9 mouse cellular contexts compared by ENCODE assay signal in the genomic region with DNA sequence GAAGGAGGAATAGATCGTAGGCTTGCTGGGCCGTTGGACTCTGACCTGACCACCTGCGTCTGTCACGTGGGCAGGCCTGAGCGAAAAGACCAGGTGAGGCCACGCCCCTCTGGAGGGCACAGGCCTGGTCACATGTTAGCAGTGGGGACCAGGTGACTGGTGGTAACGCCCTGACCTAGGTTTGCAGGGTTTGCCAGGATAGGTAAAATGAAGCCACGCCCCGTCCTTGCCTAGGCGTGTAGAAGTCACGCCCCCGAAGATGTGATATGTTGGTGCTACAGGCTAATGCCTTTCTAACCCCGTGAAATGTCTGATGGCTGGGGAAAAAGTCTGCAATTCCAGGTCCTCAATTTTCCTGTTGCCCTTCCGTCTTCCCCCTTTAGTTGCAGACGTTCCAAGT. TPM values are rescaled to one million over a fixed set of nuclear protein-coding genes. Genes with fewer than 3 reads are reported as not detected.
DNase-seq lines count a peak whose midpoint lies in the region; ATAC-seq and TF ChIP-seq lines count a peak whose summit lies in the region.
"Had no signal": no experiment of that assay in that cellular context is flagged by ENCODE, and none has a peak within 500 bp of the region (broad histone marks: within the 10 kb centered on the region; RNA-seq: fewer than 3 reads in every experiment).

No protein-coding gene starts in this region.

- no peaks in the 10 kb centered on the region for H3K27me3 ChIP-seq in C2C12 (ENCODE audit: control insufficient read depth, insufficient read depth, insufficient read length)
- peaks cover 15% of the 10 kb centered on the region; the same call in 1 of the 2 replicates for H3K27me3 ChIP-seq in embryonic facial prominence, embryonic 15.5 days
- H3K27me3 ChIP-seq in intestine, embryonic 16.5 days (replicated peaks; ENCODE audit: control insufficient read depth, insufficient read depth, low read length): 0 out of 2 replicates have a peak, but pooled peaks cover 2% of the 10 kb centered on the region
- no peaks in the 10 kb centered on the region for H3K27me3 ChIP-seq in liver, embryonic 16.5 days (ENCODE audit: control insufficient read depth, insufficient read depth, low read depth, low read length)
- H3K27me3 ChIP-seq in neural tube, embryonic 15.5 days (replicated peaks): peaks cover 24% of the 10 kb centered on the region

- no peaks in the 10 kb centered on the region for H3K9me3 ChIP-seq in embryonic facial prominence, embryonic 15.5 days (replicated peaks)
- H3K9me3 ChIP-seq in intestine, embryonic 16.5 days (ENCODE audit: control insufficient read depth, low read length): no peaks in the 10 kb centered on the region
- no peaks in the 10 kb centered on the region for H3K9me3 ChIP-seq in liver, embryonic 16.5 days (replicated peaks; ENCODE audit: control insufficient read depth, low read length)
- H3K9me3 ChIP-seq in neural tube, embryonic 15.5 days (replicated peaks): no peaks in the 10 kb centered on the region

- H3K79me2 ChIP-seq in C2C12 (ENCODE audit: control insufficient read depth, insufficient read depth): no peaks in the 10 kb centered on the region

- H3K4me2 ChIP-seq in embryonic facial prominence, embryonic 15.5 days (replicated peaks): peak overlapping the region; percentile 92
- H3K4me2 ChIP-seq in intestine, embryonic 16.5 days (ENCODE audit: low read depth, low read length): peak overlapping the region; percentile 91
- H3K4me2 ChIP-seq in liver, embryonic 16.5 days (ENCODE audit: low read depth, low read length): peak overlapping the region; percentile 96
- peak overlapping the region; percentile 93 for H3K4me2 ChIP-seq in neural tube, embryonic 15.5 days

- H3K4me3 ChIP-seq in C2C12 (ENCODE audit: insufficient read depth, poor library complexity, severe bottlenecking): peak overlapping the region; percentile 35
- peak overlapping the region; percentile 66 for H3K4me3 ChIP-seq in embryonic facial prominence, embryonic 15.5 days (replicated peaks)
- peak overlapping the region; percentile 65 for H3K4me3 ChIP-seq in intestine, embryonic 16.5 days (ENCODE audit: low read length)
- H3K4me3 ChIP-seq in liver, embryonic 16.5 days (ENCODE audit: low read depth, low read length): peak overlapping the region; percentile 71
- peak overlapping the region; percentile 72 for H3K4me3 ChIP-seq in neural tube, embryonic 15.5 days (replicated peaks)

- H3K4me1 ChIP-seq in embryonic facial prominence, embryonic 15.5 days: peaks cover 22% of the 10 kb centered on the region
- H3K4me1 ChIP-seq in intestine, embryonic 16.5 days (ENCODE audit: control insufficient read depth, insufficient read depth, low read length): peaks cover 31% of the 10 kb centered on the region
- peaks cover 28% of the 10 kb centered on the region for H3K4me1 ChIP-seq in liver, embryonic 16.5 days (ENCODE audit: control insufficient read depth, low read depth, low read length)
- H3K4me1 ChIP-seq in neural tube, embryonic 15.5 days: peaks cover 35% of the 10 kb centered on the region

- peak; percentile 70 for ATAC-seq in embryonic facial prominence, embryonic 15.5 days (ENCODE audit: insufficient number of reproducible peaks, low FRiP score, low TSS enrichment, low read depth)
- ATAC-seq in intestine, embryonic 16.5 days: peak; percentile 76
- ATAC-seq in liver, embryonic 16.5 days (ENCODE audit: low read depth): peak; percentile 50
- peak; percentile 63 for ATAC-seq in neural tube, embryonic 15.5 days (ENCODE audit: low FRiP score)

- DNase-seq in adrenal gland, adult 8-10 months: peak; percentile 67
- no peak for DNase-seq in adrenal gland, postnatal 14 days
- DNase-seq in retina, embryonic 14.5 days (ENCODE audit: low spot score): no peak

- H3K79me3 ChIP-seq in C2C12 (ENCODE audit: low read depth): no peaks in the 10 kb centered on the region

- H3ac ChIP-seq in C2C12 (ENCODE audit: control insufficient read depth, insufficient read length, low read depth): peak overlapping the region; percentile 79

- H3K36me3 ChIP-seq in C2C12 (ENCODE audit: control insufficient read depth, insufficient read depth): no peaks in the 10 kb centered on the region
- no peaks in the 10 kb centered on the region for H3K36me3 ChIP-seq in embryonic facial prominence, embryonic 15.5 days
- no peaks in the 10 kb centered on the region for H3K36me3 ChIP-seq in intestine, embryonic 16.5 days (ENCODE audit: control insufficient read depth, insufficient read depth, low read length)
- no peaks in the 10 kb centered on the region for H3K36me3 ChIP-seq in liver, embryonic 16.5 days (ENCODE audit: control insufficient read depth, insufficient read depth)
- peaks cover 9% of the 10 kb centered on the region for H3K36me3 ChIP-seq in neural tube, embryonic 15.5 days

- peak overlapping the region; percentile 64 for H3K9ac ChIP-seq in embryonic facial prominence, embryonic 15.5 days
- peak overlapping the region; percentile 84 for H3K9ac ChIP-seq in intestine, embryonic 16.5 days (ENCODE audit: low read depth, low read length)
- H3K9ac ChIP-seq in liver, embryonic 16.5 days (ENCODE audit: low read depth, low read length): peak overlapping the region; percentile 81
- peak overlapping the region; percentile 80 for H3K9ac ChIP-seq in neural tube, embryonic 15.5 days (replicated peaks)

- WGBS in embryonic facial prominence, embryonic 15.5 days: under 1% methylated on average over 15 of the region's 15 CpGs
- 2% methylated on average over 15 of the region's 15 CpGs for WGBS in intestine, embryonic 16.5 days
- 4% methylated on average over 15 of the region's 15 CpGs for WGBS in liver, embryonic 16.5 days (ENCODE audit: insufficient replicate concordance)
- WGBS in neural tube, embryonic 15.5 days: under 1% methylated on average over 15 of the region's 15 CpGs

- H3K27ac ChIP-seq in embryonic facial prominence, embryonic 15.5 days (replicated peaks): peak overlapping the region; percentile 85
- H3K27ac ChIP-seq in intestine, embryonic 16.5 days (ENCODE audit: low read length): peak overlapping the region; percentile 96
- H3K27ac ChIP-seq in liver, embryonic 16.5 days (ENCODE audit: low read length): peak overlapping the region; percentile 77
- peak overlapping the region; percentile 89 for H3K27ac ChIP-seq in neural tube, embryonic 15.5 days (replicated peaks)

- no peak for TF ChIP-seq CTCF in C2C12 (IDR thresholded peaks at IDR 0.05; ENCODE audit: control insufficient read depth, insufficient read depth, insufficient read length)

TF ChIP-seq in C2C12, 6 proteins besides CTCF, POLR2A, EP300 and RAD21 (continues in another document):
- TF ChIP-seq USF1 (IDR thresholded peaks at IDR 0.05; ENCODE audit: low read depth) (peak; percentile 47), MYOD1 (IDR thresholded peaks at IDR 0.05; ENCODE audit: control insufficient read depth, insufficient read length, low read depth) (no peak), MYOG (IDR thresholded peaks at IDR 0.05; ENCODE audit: control insufficient read depth, extremely low read depth, insufficient read length) (no peak)

RNA-seq across cellular contexts. Expression of a gene that starts 0.4 kb away (rescaled TPM):
- total RNA-seq in adrenal gland, adult 8-10 months (2022): 10 to 100 TPM in 2 of 4 experiments, 1 to 10 TPM in 2; 6.2 to 12.7 (median 10.5) TPM
- 5.8 and 6.9 TPM in 2 replicates for total RNA-seq in adrenal gland, postnatal 14 days (2021)
- 7.0 TPM for polyA plus RNA-seq in C2C12 (2012; fragmentation: generic; extraction: Trizol)
- polyA plus RNA-seq in embryonic facial prominence, embryonic 15.5 days (2015; fragmentation: Nextera tagmentation; extraction: Ambion mirVana): 27.2 and 30.6 TPM in 2 replicates
- 96.9 and 108 TPM in 2 replicates for polyA plus RNA-seq in intestine, embryonic 16.5 days (2015; fragmentation: Nextera tagmentation; extraction: Ambion mirVana)
- polyA plus RNA-seq in liver, embryonic 16.5 days (2015; fragmentation: Nextera tagmentation; extraction: Ambion mirVana): 8.5 and 9.5 TPM in 2 replicates
- 33.9 and 37.2 TPM in 2 replicates for polyA plus RNA-seq in neural tube, embryonic 15.5 days (2015; fragmentation: Nextera tagmentation; extraction: Ambion mirVana)

RNA-seq across cellular contexts. Expression of a gene that starts 12.3 kb away (rescaled TPM):
- total RNA-seq in adrenal gland, adult 8-10 months (2022): 100 to 1,000 TPM in 1 of 4 experiments, 10 to 100 TPM in 3; 39.9 to 211 (median 52.4) TPM
- total RNA-seq in adrenal gland, postnatal 14 days (2021): 58.3 and 211 TPM in 2 replicates
- 158 TPM for polyA plus RNA-seq in C2C12 (2012; fragmentation: generic; extraction: Trizol)
- polyA plus RNA-seq in embryonic facial prominence, embryonic 15.5 days (2015; fragmentation: Nextera tagmentation; extraction: Ambion mirVana): 38.0 and 40.5 TPM in 2 replicates
- 18.2 and 25.5 TPM in 2 replicates for polyA plus RNA-seq in intestine, embryonic 16.5 days (2015; fragmentation: Nextera tagmentation; extraction: Ambion mirVana)
- polyA plus RNA-seq in liver, embryonic 16.5 days (2015; fragmentation: Nextera tagmentation; extraction: Ambion mirVana): 10.6 and 16.5 TPM in 2 replicates
- polyA plus RNA-seq in neural tube, embryonic 15.5 days (2015; fragmentation: Nextera tagmentation; extraction: Ambion mirVana): 9.4 and 15.1 TPM in 2 replicates

RNA-seq across cellular contexts. Expression of a gene that starts 21.3 kb away (rescaled TPM):
- 100 to 1,000 TPM in 3 of 4 experiments, 10 to 100 TPM in 1; 89.0 to 142 (median 110) TPM for total RNA-seq in adrenal gland, adult 8-10 months (2022)
- 88.3 and 96.4 TPM in 2 replicates for total RNA-seq in adrenal gland, postnatal 14 days (2021)
- polyA plus RNA-seq in C2C12 (2012; fragmentation: generic; extraction: Trizol): 145 TPM
- 94.9 and 99.1 TPM in 2 replicates for polyA plus RNA-seq in embryonic facial prominence, embryonic 15.5 days (2015; fragmentation: Nextera tagmentation; extraction: Ambion mirVana)
- 102 and 120 TPM in 2 replicates for polyA plus RNA-seq in intestine, embryonic 16.5 days (2015; fragmentation: Nextera tagmentation; extraction: Ambion mirVana)
- 91.6 and 98.1 TPM in 2 replicates for polyA plus RNA-seq in liver, embryonic 16.5 days (2015; fragmentation: Nextera tagmentation; extraction: Ambion mirVana)
- 55.0 and 81.5 TPM in 2 replicates for polyA plus RNA-seq in neural tube, embryonic 15.5 days (2015; fragmentation: Nextera tagmentation; extraction: Ambion mirVana)

RNA-seq across cellular contexts. Expression of a gene that starts 21.4 kb away (rescaled TPM):
- total RNA-seq in adrenal gland, adult 8-10 months (2022): 100 to 1,000 TPM; 651 to 758 (median 708) TPM
- total RNA-seq in adrenal gland, postnatal 14 days (2021): 532 and 572 TPM in 2 replicates
- 609 TPM for polyA plus RNA-seq in C2C12 (2012; fragmentation: generic; extraction: Trizol)
- 705 and 717 TPM in 2 replicates for polyA plus RNA-seq in embryonic facial prominence, embryonic 15.5 days (2015; fragmentation: Nextera tagmentation; extraction: Ambion mirVana)
- 533 and 590 TPM in 2 replicates for polyA plus RNA-seq in intestine, embryonic 16.5 days (2015; fragmentation: Nextera tagmentation; extraction: Ambion mirVana)
- 1,724 and 1,773 TPM in 2 replicates for polyA plus RNA-seq in liver, embryonic 16.5 days (2015; fragmentation: Nextera tagmentation; extraction: Ambion mirVana)
- polyA plus RNA-seq in neural tube, embryonic 15.5 days (2015; fragmentation: Nextera tagmentation; extraction: Ambion mirVana): 930 and 1,070 TPM in 2 replicates

RNA-seq across cellular contexts. Expression of a gene that starts 21.6 kb away (rescaled TPM):
- 1 to 10 TPM in 2 of 4 experiments, not detected in 2; 1.7 to 2.3 TPM for total RNA-seq in adrenal gland, adult 8-10 months (2022)
- total RNA-seq in adrenal gland, postnatal 14 days (2021): 2.1 TPM in 1 of 2 replicates, not detected in the other
- not detected for polyA plus RNA-seq in C2C12 (2012; fragmentation: generic; extraction: Trizol)
- not detected in 2 replicates for polyA plus RNA-seq in embryonic facial prominence, embryonic 15.5 days (2015; fragmentation: Nextera tagmentation; extraction: Ambion mirVana)
- not detected in 2 replicates for polyA plus RNA-seq in intestine, embryonic 16.5 days (2015; fragmentation: Nextera tagmentation; extraction: Ambion mirVana)
- 0.45 and 1.4 TPM in 2 replicates for polyA plus RNA-seq in liver, embryonic 16.5 days (2015; fragmentation: Nextera tagmentation; extraction: Ambion mirVana)
- polyA plus RNA-seq in neural tube, embryonic 15.5 days (2015; fragmentation: Nextera tagmentation; extraction: Ambion mirVana): not detected in 2 replicates
- total RNA-seq: hematopoietic stem cell, adult 5-6 weeks had no signal
